Comparison of ENCODE assay signal across 8 mouse cellular contexts in the genomic region with DNA sequence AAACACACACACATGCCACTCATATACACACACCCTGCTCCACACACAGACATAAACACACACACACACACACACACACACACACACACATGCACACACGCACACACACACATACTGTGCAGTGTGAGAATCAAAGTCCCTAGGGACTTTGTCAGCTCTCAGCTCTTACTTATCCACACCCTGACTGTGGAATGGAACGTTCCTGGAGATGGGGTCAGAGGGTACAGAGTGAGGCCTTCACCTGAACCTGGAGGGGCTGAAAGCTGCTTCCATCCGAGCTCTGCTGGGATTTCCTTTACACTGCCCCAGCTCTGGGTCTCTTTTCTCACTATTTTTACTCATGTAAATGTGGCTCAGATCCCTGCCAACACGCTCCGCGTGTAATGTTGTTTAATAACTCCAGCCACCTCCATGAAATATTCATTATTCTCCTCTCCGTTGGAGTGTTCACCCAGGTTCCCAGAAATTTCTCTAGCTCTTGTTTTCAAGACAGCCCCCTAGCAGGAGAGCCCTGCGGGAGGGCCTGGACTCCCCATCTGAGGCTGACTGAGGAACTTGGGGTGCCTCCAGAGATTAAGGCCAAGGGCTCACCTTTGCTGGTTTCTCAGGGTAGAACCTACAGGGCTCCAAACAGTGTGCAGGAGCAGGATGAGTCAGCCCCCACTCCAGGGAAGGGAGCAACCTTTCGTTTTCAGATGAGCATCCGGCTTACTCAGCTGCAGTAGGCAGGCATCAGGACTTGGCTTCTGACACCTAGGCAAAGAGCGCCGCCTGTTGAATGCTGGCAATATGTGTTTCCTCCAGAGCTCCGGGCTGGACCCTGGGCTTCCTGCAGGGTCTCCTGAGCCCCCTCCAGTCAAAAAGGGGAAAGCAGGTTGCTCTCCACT.
DNase-seq lines count a peak whose midpoint lies in the region; ATAC-seq and TF ChIP-seq lines count a peak whose summit lies in the region.

No protein-coding gene starts in this region.

- H3K36me3 ChIP-seq in forebrain, embryonic 11.5 days (ENCODE audit: control insufficient read depth, insufficient read depth, low read length): no peaks in the 10 kb centered on the region
- H3K36me3 ChIP-seq in forebrain, embryonic 15.5 days: no peaks in the 10 kb centered on the region

- H3K9me3 ChIP-seq in forebrain, embryonic 11.5 days (ENCODE audit: control insufficient read depth, low read length): no peaks in the 10 kb centered on the region
- no peaks in the 10 kb centered on the region for H3K9me3 ChIP-seq in forebrain, embryonic 15.5 days

- no peak for ATAC-seq in forebrain, embryonic 11.5 days (replicated peaks; ENCODE audit: low FRiP score)
- no peak for ATAC-seq in forebrain, embryonic 15.5 days (replicated peaks)

- 48% methylated on average over 13 of the region's 13 CpGs for WGBS in forebrain, embryonic 11.5 days
- WGBS in forebrain, embryonic 15.5 days: 29% methylated on average over 13 of the region's 13 CpGs

- no peaks in the 10 kb centered on the region for H3K27me3 ChIP-seq in forebrain, embryonic 11.5 days (ENCODE audit: control insufficient read depth, insufficient read depth, low read length)
- H3K27me3 ChIP-seq in forebrain, embryonic 15.5 days: no peaks in the 10 kb centered on the region

- no peak overlapping the region for H3K4me2 ChIP-seq in forebrain, embryonic 11.5 days (ENCODE audit: low read depth, low read length, severe bottlenecking)
- H3K4me2 ChIP-seq in forebrain, embryonic 15.5 days (replicated peaks): no peak overlapping the region

- peak; percentile 71 for DNase-seq in forebrain, embryonic 11.5 days (ENCODE audit: low spot score)
- peak; percentile 78 to 79 for DNase-seq in cerebellum, postnatal 36 days
- peak; percentile 55 for DNase-seq in gastrocnemius, adult 2 months
- DNase-seq in kidney, adult 18-20 months: peak; percentile 71
- peak; percentile 51 to 70 for DNase-seq in left cerebral cortex, postnatal 14 days (ENCODE audit: low spot score in 2 of 2)
- peak; percentile 4 for DNase-seq in naive thymus-derived CD4-positive, alpha-beta T cell, adult 2 months (ENCODE audit: low read depth)
- peak; percentile 23 for DNase-seq in thymus, postnatal 25 days

- intact Hi-C loops in gastrocnemius, adult 2 months (cut with DNase I): no loop called here
- intact Hi-C loops in left cerebral cortex, postnatal 14 days (cut with DNase I): no loop called here

- H3K4me1 ChIP-seq in forebrain, embryonic 11.5 days (replicated peaks; ENCODE audit: control insufficient read depth, insufficient read depth, low read length): no peaks in the 10 kb centered on the region
- H3K4me1 ChIP-seq in forebrain, embryonic 15.5 days: peaks cover 7% of the 10 kb centered on the region; the same call in 1 of the 2 replicates

- no peak overlapping the region for H3K9ac ChIP-seq in forebrain, embryonic 11.5 days (ENCODE audit: low read length)
- no peak overlapping the region for H3K9ac ChIP-seq in forebrain, embryonic 15.5 days (replicated peaks)

- H3K4me3 ChIP-seq in forebrain, embryonic 11.5 days (ENCODE audit: low read depth, low read length): no peak overlapping the region
- no peak overlapping the region for H3K4me3 ChIP-seq in forebrain, embryonic 15.5 days
- H3K4me3 ChIP-seq in gastrocnemius, adult 2 months: no peak overlapping the region

- TF ChIP-seq CTCF in gastrocnemius, adult 2 months (IDR thresholded peaks at IDR 0.05): peak; percentile 59

- H3K27ac ChIP-seq in forebrain, embryonic 11.5 days (ENCODE audit: low read depth, low read length): no peak overlapping the region
- H3K27ac ChIP-seq in forebrain, embryonic 15.5 days (replicated peaks): no peak overlapping the region
- no peak overlapping the region for H3K27ac ChIP-seq in gastrocnemius, adult 2 months

Comparison
In these comparisons a context has a peak if more than half of its experiments do, and no peak if none do; other contexts are left out.
1. DNase-seq: peak in every context shown above with its lines; median percentile 78 in cerebellum, postnatal 36 days; 71 in forebrain, embryonic 11.5 days; 71 in kidney, adult 18-20 months; 60 in left cerebral cortex, postnatal 14 days; 55 in gastrocnemius, adult 2 months; 23 in thymus, postnatal 25 days; 4 in naive thymus-derived CD4-positive, alpha-beta T cell, adult 2 months.